Mouse (Mus musculus): ENCODE results near the gene Zfp202. TPM values are rescaled to one million over a fixed set of nuclear protein-coding genes. Genes with fewer than 3 reads are reported as not detected.
A peak's percentile ranks its signal among the peaks of the same experiment; 100 is the strongest.

The Zfp202 gene
- polyA plus RNA-seq, 1 experiment from 2014 or later = 3.4 TPM

- no peak overlapping the region for H3K27ac ChIP-seq (ENCODE audit: low read length)
- H3K4me2 ChIP-seq (ENCODE audit: low read depth, low read length) = no peak overlapping the region
- no peak for ATAC-seq (replicated peaks; ENCODE audit: extremely low read depth, insufficient read depth, low FRiP score)
- peaks cover 14% of the 10 kb centered on the region for H3K4me1 ChIP-seq (ENCODE audit: control insufficient read depth, insufficient read depth, low read length)
- H3K36me3 ChIP-seq (ENCODE audit: control insufficient read depth, insufficient read depth) = no peaks in the 10 kb centered on the region
- H3K27me3 ChIP-seq (ENCODE audit: control insufficient read depth, insufficient read depth, low read length) = no peaks in the 10 kb centered on the region
- WGBS = 46% methylated on average over 6 of the region's 6 CpGs
- H3K9me3 ChIP-seq (replicated peaks; ENCODE audit: control insufficient read depth, low read length) = peaks cover 3% of the 10 kb centered on the region; the same call in 1 of the 2 replicates
- no peak overlapping the region for H3K4me3 ChIP-seq (ENCODE audit: low read length)
- H3K9ac ChIP-seq (ENCODE audit: low read length) = no peak overlapping the region
Observed at GRCm38 (mm10) chr9:40246702-40247101, 54.6 kb downstream of the Zfp202 start.

GRCm38 (mm10) chr9:40249106-40249505 is 57.0 kb downstream of the Zfp202 start:
- Histone ChIP-seq H3K9me3 (replicated peaks; ENCODE audit: control insufficient read depth, low read length) (peaks cover 3% of the 10 kb centered on the region; the same call in 1 of the 2 replicates), H3K4me2 (ENCODE audit: low read depth, low read length) (no peak overlapping the region), H3K4me3 (ENCODE audit: low read length) (no peak overlapping the region), H3K4me1 (ENCODE audit: control insufficient read depth, insufficient read depth, low read length) (peaks cover 9% of the 10 kb centered on the region), H3K9ac (ENCODE audit: low read length) (no peak overlapping the region), H3K27me3 (ENCODE audit: control insufficient read depth, insufficient read depth, low read length) (no peaks in the 10 kb centered on the region), H3K27ac (ENCODE audit: low read length) (peak overlapping the region; percentile 54; the same call in 1 of the 2 replicates), H3K36me3 (ENCODE audit: control insufficient read depth, insufficient read depth) (no peaks in the 10 kb centered on the region)
- 0 out of 2 replicates have a peak, but pooled peaks have one; percentile 41 for ATAC-seq (replicated peaks; ENCODE audit: extremely low read depth, insufficient read depth, low FRiP score)
- WGBS = 32% methylated on average over 1 of the region's 1 CpGs

GRCm38 (mm10) chr9:40252459-40252858 is 60.3 kb downstream of the Zfp202 start:
- no peak overlapping the region for H3K9ac ChIP-seq (ENCODE audit: low read length)
- WGBS = 35% methylated on average over 3 of the region's 3 CpGs
- no peaks in the 10 kb centered on the region for H3K27me3 ChIP-seq (ENCODE audit: control insufficient read depth, insufficient read depth, low read length)
- no peaks in the 10 kb centered on the region for H3K36me3 ChIP-seq (ENCODE audit: control insufficient read depth, insufficient read depth)
- ATAC-seq (replicated peaks; ENCODE audit: extremely low read depth, insufficient read depth, low FRiP score) = no peak
- no peak overlapping the region for H3K4me2 ChIP-seq (ENCODE audit: low read depth, low read length)
- H3K4me1 ChIP-seq (ENCODE audit: control insufficient read depth, insufficient read depth, low read length) = no peaks in the 10 kb centered on the region
- H3K4me3 ChIP-seq (ENCODE audit: low read length) = no peak overlapping the region
- peaks cover 3% of the 10 kb centered on the region; the same call in 1 of the 2 replicates for H3K9me3 ChIP-seq (replicated peaks; ENCODE audit: control insufficient read depth, low read length)
- H3K27ac ChIP-seq (ENCODE audit: low read length) = no peak overlapping the region

Other genes with a start within 250 kb of the Zfp202 start
- not detected in 2 replicates for gene Olfr975, start 240.3 kb upstream of the Zfp202 start, polyA plus RNA-seq (2015; fragmentation: Nextera tagmentation; extraction: Ambion mirVana)
- not detected in 2 replicates for gene Olfr976, start 231.2 kb upstream of the Zfp202 start, polyA plus RNA-seq (2015; fragmentation: Nextera tagmentation; extraction: Ambion mirVana)
- not detected in 2 replicates for gene Olfr978, start 200.2 kb upstream of the Zfp202 start, polyA plus RNA-seq (2015; fragmentation: Nextera tagmentation; extraction: Ambion mirVana)
- gene Olfr979, start 188.9 kb upstream of the Zfp202 start, polyA plus RNA-seq (2015; fragmentation: Nextera tagmentation; extraction: Ambion mirVana) = not detected in 2 replicates
- not detected in 2 replicates for gene Olfr980, start 182.7 kb upstream of the Zfp202 start, polyA plus RNA-seq (2015; fragmentation: Nextera tagmentation; extraction: Ambion mirVana)
- gene Olfr981, start 170.9 kb upstream of the Zfp202 start, polyA plus RNA-seq (2015; fragmentation: Nextera tagmentation; extraction: Ambion mirVana) = not detected in 2 replicates
- not detected in 2 replicates for gene Olfr982, start 118.5 kb upstream of the Zfp202 start, polyA plus RNA-seq (2015; fragmentation: Nextera tagmentation; extraction: Ambion mirVana)
- not detected in 2 replicates for gene Olfr983, start 98.7 kb upstream of the Zfp202 start, polyA plus RNA-seq (2015; fragmentation: Nextera tagmentation; extraction: Ambion mirVana)
- gene Olfr984, start 78.1 kb upstream of the Zfp202 start, polyA plus RNA-seq (2015; fragmentation: Nextera tagmentation; extraction: Ambion mirVana) = not detected in 2 replicates
- gene Olfr985, start 62.1 kb upstream of the Zfp202 start, polyA plus RNA-seq (2015; fragmentation: Nextera tagmentation; extraction: Ambion mirVana) = not detected in 2 replicates
- gene Tmem225, start 44.2 kb upstream of the Zfp202 start, polyA plus RNA-seq (2015; fragmentation: Nextera tagmentation; extraction: Ambion mirVana) = not detected in 2 replicates
- not detected in 2 replicates for gene Olfr986, start 11.4 kb upstream of the Zfp202 start, polyA plus RNA-seq (2015; fragmentation: Nextera tagmentation; extraction: Ambion mirVana)
- 1.7 and 1.9 TPM in 2 replicates for gene Scn3b, start 76.9 kb downstream of the Zfp202 start, polyA plus RNA-seq (2015; fragmentation: Nextera tagmentation; extraction: Ambion mirVana)